Mouse (Mus musculus): Measurements from ENCODE around the gene Faf1. TPM values are rescaled to one million over a fixed set of nuclear protein-coding genes. Genes with fewer than 3 reads are reported as not detected.

Gene Faf1
- polyA plus RNA-seq, 1 experiment from 2014 or later: 14.5 TPM

DNA sequence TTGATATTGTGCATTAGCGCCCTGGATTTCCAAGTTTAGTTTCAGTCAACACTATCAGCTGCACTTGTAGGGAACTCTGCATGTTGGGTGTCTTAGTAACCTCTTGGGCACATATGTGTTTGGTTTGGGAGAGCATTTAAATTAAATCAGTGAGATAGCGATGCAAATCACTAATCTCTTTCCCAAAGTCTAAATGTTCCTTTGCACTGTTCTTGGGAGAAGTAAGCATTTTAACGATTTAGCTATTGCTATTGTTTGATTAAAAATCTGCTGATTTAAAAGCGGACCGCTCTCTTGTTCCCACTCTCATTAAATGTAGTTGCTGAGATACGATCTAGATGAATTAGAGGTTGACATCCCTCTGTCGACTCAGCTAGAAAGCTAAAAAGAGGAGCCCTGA, 183.0 kb downstream of the Faf1 start:
- H3K4me3 ChIP-seq (replicated peaks): no peak overlapping the region
- H3K36me3 ChIP-seq (replicated peaks): no peaks in the 10 kb centered on the region
- no peaks in the 10 kb centered on the region for H3K27me3 ChIP-seq
- 78% methylated on average over 7 of the region's 7 CpGs for WGBS (ENCODE audit: insufficient replicate concordance)
- ATAC-seq (ENCODE audit: insufficient read depth): no peak
- H3K27ac ChIP-seq (replicated peaks): no peak overlapping the region
- H3K4me2 ChIP-seq: no peak overlapping the region
- H3K9me3 ChIP-seq (replicated peaks): no peaks in the 10 kb centered on the region
- no peaks in the 10 kb centered on the region for H3K4me1 ChIP-seq (replicated peaks)
- H3K9ac ChIP-seq: no peak overlapping the region

DNA sequence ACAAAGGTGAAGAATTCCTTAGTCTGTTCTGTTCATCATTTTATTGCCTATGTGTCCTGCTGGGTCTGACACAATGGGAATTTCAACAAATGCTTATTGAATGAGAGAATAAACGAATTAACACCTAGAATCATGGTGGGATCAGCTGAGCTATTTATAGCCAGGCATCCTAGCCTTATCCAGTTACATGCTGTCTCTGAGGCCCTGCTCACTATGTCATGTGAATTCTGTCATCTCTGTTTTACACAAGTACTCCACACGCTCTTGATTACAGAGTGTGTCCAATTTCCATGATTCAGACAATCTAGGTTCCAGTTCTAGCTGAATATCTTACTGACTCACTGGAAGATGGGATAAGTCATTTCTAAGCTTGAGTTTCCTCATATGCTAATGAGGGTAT, 183.9 kb downstream of the Faf1 start:
- H3K4me1 ChIP-seq (replicated peaks): no peaks in the 10 kb centered on the region
- WGBS (ENCODE audit: insufficient replicate concordance): 76% methylated on average over 2 of the region's 2 CpGs
- H3K9me3 ChIP-seq (replicated peaks): no peaks in the 10 kb centered on the region
- no peaks in the 10 kb centered on the region for H3K27me3 ChIP-seq
- no peak overlapping the region for H3K9ac ChIP-seq
- H3K4me2 ChIP-seq: no peak overlapping the region
- ATAC-seq (ENCODE audit: insufficient read depth): no peak
- H3K4me3 ChIP-seq (replicated peaks): no peak overlapping the region
- no peak overlapping the region for H3K27ac ChIP-seq (replicated peaks)
- no peaks in the 10 kb centered on the region for H3K36me3 ChIP-seq (replicated peaks)

DNA sequence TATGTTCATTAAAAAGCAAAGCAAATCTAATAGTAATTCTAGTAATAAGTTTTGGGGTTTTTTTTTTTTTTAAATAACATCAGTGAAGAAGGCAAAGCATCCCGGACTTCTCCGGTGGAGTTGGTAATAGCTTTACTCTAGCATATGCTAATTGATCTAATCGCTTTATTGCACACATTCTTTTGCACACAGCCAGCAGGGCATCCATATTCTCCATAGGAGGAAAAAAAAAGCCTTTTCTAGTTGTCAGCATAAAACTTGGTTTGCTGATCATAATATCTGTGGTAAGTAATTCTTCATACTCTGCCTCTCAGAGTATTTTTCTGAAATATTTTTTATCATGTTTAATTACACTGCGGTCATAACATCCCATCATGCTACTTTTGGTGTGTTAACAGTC, 185.9 kb downstream of the Faf1 start:
- H3K9me3 ChIP-seq (replicated peaks): no peaks in the 10 kb centered on the region
- ATAC-seq (ENCODE audit: insufficient read depth): no peak
- 86% methylated on average over 4 of the region's 4 CpGs for WGBS (ENCODE audit: insufficient replicate concordance)

DNA sequence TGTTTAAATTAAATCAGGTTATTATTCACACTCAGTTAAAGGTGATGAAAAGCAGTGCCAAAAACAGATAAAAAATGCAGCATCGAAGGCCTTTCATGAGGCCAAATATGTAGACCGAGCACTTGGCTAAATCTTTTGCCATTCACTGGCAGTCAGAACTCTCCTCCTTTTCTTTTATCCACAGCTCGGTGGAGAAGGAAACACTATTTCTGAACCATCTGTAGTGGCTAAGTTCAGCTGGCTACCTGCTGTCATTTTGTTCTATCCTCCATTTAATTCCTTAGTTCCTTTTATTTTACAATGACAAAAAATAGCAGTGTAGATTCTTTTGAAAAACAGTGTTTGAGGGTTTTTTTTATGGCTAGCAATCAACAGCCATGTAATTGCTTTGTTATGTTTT, 186.6 kb downstream of the Faf1 start:
- H3K4me2 ChIP-seq: no peak overlapping the region
- H3K4me3 ChIP-seq (replicated peaks): no peak overlapping the region
- no peaks in the 10 kb centered on the region for H3K36me3 ChIP-seq (replicated peaks)
- WGBS (ENCODE audit: insufficient replicate concordance): 83% methylated on average over 3 of the region's 3 CpGs
- no peak for ATAC-seq (ENCODE audit: insufficient read depth)
- H3K9ac ChIP-seq: no peak overlapping the region
- no peaks in the 10 kb centered on the region for H3K4me1 ChIP-seq (replicated peaks)
- no peaks in the 10 kb centered on the region for H3K27me3 ChIP-seq
- no peaks in the 10 kb centered on the region for H3K9me3 ChIP-seq (replicated peaks)
- no peak overlapping the region for H3K27ac ChIP-seq (replicated peaks)

More for the DNA sequence above, 185.9 kb downstream of the Faf1 start:
- Histone ChIP-seq H3K4me1 (replicated peaks) (no peaks in the 10 kb centered on the region), H3K27ac (replicated peaks) (no peak overlapping the region), H3K36me3 (replicated peaks) (no peaks in the 10 kb centered on the region), H3K4me2 (no peak overlapping the region), H3K27me3 (no peaks in the 10 kb centered on the region), H3K9ac (no peak overlapping the region), H3K4me3 (replicated peaks) (no peak overlapping the region)

DNA sequence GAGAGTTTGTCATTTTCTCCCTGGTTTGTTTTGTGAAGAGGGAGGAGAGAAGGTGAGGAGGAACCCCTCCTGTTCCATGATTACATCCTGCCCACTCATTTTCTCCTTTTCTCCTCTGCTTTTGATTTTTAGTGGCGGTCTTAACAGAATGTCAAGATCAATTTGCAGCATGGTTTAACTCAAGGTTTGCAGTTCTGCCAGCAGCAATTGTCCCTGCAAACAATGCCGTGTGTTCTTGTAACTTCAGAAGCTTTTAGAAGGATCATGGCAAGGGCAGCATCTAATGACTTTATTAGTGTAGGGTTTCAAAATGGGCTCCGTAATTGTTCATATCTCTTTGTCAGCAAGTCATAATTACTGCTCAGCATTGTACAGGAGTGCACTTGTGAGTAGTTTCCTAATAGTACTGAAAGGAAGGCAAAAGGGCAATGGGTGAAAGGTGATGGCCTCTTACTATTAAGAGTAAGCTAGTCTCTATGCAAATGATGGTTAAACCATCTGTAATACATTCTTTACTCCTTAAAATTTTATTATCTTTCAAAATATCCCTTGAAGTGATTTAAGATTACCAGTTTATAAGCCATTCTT, 192.6 kb downstream of the Faf1 start:
- H3K9me3 ChIP-seq (replicated peaks): no peaks in the 10 kb centered on the region
- H3K27me3 ChIP-seq: no peaks in the 10 kb centered on the region
- no peak overlapping the region for H3K9ac ChIP-seq
- no peak overlapping the region for H3K27ac ChIP-seq (replicated peaks)
- no peaks in the 10 kb centered on the region; the same call in 1 of the 2 replicates for H3K36me3 ChIP-seq (replicated peaks)
- H3K4me2 ChIP-seq: no peak overlapping the region
- H3K4me3 ChIP-seq (replicated peaks): no peak overlapping the region
- WGBS (ENCODE audit: insufficient replicate concordance): 76% methylated on average over 3 of the region's 3 CpGs
- ATAC-seq (ENCODE audit: insufficient read depth): no peak
- no peaks in the 10 kb centered on the region for H3K4me1 ChIP-seq (replicated peaks)

DNA sequence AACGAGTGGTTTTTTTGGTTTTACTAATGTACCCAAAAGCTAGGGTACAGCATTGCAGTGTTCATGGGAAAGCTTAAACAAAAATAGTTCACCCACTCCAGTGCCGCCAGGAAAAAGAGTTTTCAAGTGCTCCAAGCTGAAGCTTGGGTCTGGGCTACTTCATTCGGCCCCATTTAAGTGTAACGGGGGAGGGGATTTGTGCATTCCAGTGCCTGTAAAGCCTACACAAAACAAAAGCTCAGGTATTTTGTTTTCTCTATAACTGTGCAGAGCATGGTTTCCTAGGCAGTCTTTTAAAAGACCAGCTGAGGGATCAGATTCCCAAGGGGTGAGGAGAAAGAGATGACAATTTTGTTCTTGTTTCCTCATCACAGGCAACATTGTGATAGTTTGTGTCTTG, 207.9 kb downstream of the Faf1 start:
- 80% methylated on average over 4 of the region's 4 CpGs for WGBS (ENCODE audit: insufficient replicate concordance)
- H3K9me3 ChIP-seq (replicated peaks): no peaks in the 10 kb centered on the region
- no peak overlapping the region for H3K4me2 ChIP-seq
- H3K9ac ChIP-seq: no peak overlapping the region
- ATAC-seq (ENCODE audit: insufficient read depth): no peak
- no peaks in the 10 kb centered on the region for H3K27me3 ChIP-seq
- H3K27ac ChIP-seq (replicated peaks): no peak overlapping the region
- no peak overlapping the region for H3K4me3 ChIP-seq (replicated peaks)
- no peaks in the 10 kb centered on the region for H3K4me1 ChIP-seq (replicated peaks)
- H3K36me3 ChIP-seq (replicated peaks): 0 out of 2 replicates have a peak, but pooled peaks cover 4% of the 10 kb centered on the region

DNA sequence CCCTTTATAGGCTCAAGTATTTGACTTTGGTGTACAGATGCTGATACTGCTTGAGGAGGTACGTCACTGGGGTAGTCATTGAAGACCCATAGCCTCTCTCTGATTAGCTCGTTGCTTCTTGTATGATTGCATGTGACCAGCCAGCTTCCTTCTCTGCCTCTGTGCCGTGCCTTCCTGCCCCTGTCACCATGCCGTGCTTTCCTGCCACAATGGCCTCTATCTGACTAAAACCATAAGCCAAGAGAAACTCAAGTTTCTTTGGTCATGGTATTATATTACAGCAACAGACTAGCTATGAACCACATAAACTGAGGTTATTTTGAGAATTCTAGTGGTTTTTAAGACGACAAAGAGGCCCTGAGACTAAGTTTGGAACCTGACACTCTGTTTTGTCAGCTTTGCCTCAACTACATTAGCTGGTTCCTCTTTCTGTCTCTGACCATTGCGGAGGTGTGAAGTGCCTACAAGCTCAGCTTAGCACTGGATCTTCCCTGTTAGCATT, 211.5 kb downstream of the Faf1 start:
- Histone ChIP-seq H3K36me3 (replicated peaks) (0 out of 2 replicates have a peak, but pooled peaks cover 14% of the 10 kb centered on the region), H3K4me1 (replicated peaks) (no peaks in the 10 kb centered on the region), H3K4me3 (replicated peaks) (no peak overlapping the region), H3K4me2 (no peak overlapping the region), H3K9ac (no peak overlapping the region), H3K27me3 (no peaks in the 10 kb centered on the region), H3K27ac (replicated peaks) (no peak overlapping the region), H3K9me3 (replicated peaks) (no peaks in the 10 kb centered on the region)
- WGBS (ENCODE audit: insufficient replicate concordance): 68% methylated on average over 6 of the region's 6 CpGs
- no peak for ATAC-seq (ENCODE audit: insufficient read depth)

DNA sequence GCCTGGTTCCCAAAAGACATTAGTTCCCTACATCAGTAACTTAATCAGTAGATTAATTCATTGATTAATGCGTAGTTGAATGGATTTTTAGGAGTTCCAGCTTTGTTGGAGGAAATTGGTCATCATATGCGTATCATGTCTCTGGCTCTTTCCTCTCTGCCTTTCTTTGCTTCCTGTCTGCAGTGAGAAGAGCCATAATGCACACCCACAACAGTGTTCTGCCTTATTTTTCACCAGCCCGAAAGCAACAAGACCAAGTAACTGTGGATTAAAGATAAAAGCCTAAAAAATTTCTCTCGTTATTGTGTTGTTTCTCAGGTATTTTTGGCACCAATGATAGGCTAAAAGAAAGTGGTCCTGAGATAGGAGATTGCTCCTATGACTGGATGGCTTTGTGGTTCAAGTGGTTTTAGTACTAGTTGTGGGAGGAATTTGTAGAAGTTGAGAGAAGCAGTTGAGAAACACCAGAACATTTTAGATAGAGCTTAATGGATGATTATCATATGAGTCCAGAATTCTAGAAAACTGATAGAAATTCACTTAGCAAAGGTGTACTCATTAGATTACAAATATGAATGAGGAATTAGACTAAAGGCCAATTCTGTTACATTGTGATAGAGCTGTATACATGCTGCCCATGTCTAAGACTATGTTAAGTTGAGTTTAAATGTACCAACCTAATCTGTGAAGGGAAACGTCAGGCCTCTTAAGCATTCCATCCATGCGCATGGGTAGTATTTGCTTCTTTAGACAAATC, 221.6 kb downstream of the Faf1 start:
- Histone ChIP-seq H3K27ac (replicated peaks) (peak overlapping the region; percentile 48; the same call in 1 of the 2 replicates), H3K9me3 (replicated peaks) (no peaks in the 10 kb centered on the region), H3K36me3 (replicated peaks) (peaks cover 15% of the 10 kb centered on the region; the same call in 1 of the 2 replicates), H3K9ac (no peak overlapping the region), H3K27me3 (no peaks in the 10 kb centered on the region), H3K4me3 (replicated peaks) (no peak overlapping the region), H3K4me1 (replicated peaks) (peaks cover 9% of the 10 kb centered on the region), H3K4me2 (no peak overlapping the region)
- ATAC-seq (ENCODE audit: insufficient read depth): peak; percentile 87
- 44% methylated on average over 6 of the region's 6 CpGs for WGBS (ENCODE audit: insufficient replicate concordance)

DNA sequence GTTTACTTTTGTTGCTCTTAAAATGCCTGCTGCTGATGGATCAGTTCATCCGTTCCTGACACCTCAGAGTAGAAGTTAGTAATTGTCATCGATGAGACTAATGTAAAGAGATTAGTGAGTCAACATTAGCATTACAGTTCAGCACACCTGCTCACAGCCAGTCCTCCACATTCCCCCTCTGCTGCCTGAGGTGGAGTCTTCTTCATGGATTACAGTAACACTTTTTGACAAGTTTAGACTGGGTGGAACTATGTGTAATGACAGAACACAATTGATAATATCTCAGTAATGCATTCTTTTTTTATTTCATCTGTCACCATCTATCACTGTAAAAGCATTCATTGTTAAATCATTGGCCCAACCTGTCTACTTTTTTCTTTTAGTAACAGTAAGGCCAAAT, 224.7 kb downstream of the Faf1 start:
- H3K27me3 ChIP-seq: no peaks in the 10 kb centered on the region
- H3K9me3 ChIP-seq (replicated peaks): no peaks in the 10 kb centered on the region
- 77% methylated on average over 2 of the region's 2 CpGs for WGBS (ENCODE audit: insufficient replicate concordance)
- H3K36me3 ChIP-seq (replicated peaks): 0 out of 2 replicates have a peak, but pooled peaks cover 8% of the 10 kb centered on the region
- no peak overlapping the region for H3K4me2 ChIP-seq
- ATAC-seq (ENCODE audit: insufficient read depth): no peak
- H3K27ac ChIP-seq (replicated peaks): no peak overlapping the region
- no peak overlapping the region for H3K4me3 ChIP-seq (replicated peaks)
- H3K4me1 ChIP-seq (replicated peaks): peaks cover 9% of the 10 kb centered on the region
- H3K9ac ChIP-seq: no peak overlapping the region

DNA sequence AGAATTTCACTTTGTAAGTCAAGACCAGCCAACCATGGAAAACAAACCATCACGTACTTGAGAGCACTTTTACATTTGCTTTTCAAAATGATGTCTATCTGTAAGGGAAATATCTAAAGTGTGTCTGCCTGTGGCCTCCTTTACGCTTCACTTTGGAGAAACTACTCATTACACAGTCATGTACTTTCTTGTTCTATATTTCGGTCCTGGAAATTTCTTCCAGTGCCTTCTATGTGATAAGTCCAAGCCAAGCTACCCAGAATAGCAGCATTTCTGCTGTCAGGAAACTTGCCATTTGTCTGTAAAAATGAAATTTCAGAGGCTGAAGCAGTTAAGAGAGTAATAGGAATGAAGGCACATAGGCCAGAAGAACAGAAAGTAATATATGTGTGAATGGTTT, 228.1 kb downstream of the Faf1 start:
- Histone ChIP-seq H3K4me2 (no peak overlapping the region), H3K4me3 (replicated peaks) (no peak overlapping the region), H3K9ac (no peak overlapping the region), H3K9me3 (replicated peaks) (no peaks in the 10 kb centered on the region), H3K4me1 (replicated peaks) (no peaks in the 10 kb centered on the region), H3K36me3 (replicated peaks) (0 out of 2 replicates have a peak, but pooled peaks cover 8% of the 10 kb centered on the region), H3K27ac (replicated peaks) (no peak overlapping the region), H3K27me3 (no peaks in the 10 kb centered on the region)
- WGBS (ENCODE audit: insufficient replicate concordance): 83% methylated on average over 3 of the region's 3 CpGs
- ATAC-seq (ENCODE audit: insufficient read depth): no peak

DNA sequence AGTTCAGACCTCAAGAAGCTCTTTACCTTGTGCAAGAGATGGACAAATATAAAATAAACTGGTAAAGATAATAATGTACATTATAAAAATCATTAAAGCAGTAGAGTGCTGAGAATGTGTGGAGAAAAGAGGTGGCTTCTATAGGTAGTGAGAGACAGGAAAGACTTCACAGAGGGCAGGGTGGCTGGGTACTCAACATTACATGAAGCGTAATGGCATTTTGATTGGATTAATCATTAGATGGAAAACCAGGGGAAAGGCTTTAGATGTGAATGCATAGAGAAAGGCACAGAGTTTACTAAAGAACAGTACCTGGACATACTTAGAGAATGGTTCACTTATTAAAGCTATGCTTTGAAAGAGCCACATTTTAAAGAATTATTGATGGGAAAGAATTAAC, 252.7 kb downstream of the Faf1 start:
- 90% methylated on average over 1 of the region's 1 CpGs for WGBS (ENCODE audit: insufficient replicate concordance)
- Histone ChIP-seq H3K9ac (no peak overlapping the region), H3K27ac (replicated peaks) (no peak overlapping the region), H3K4me3 (replicated peaks) (no peak overlapping the region), H3K27me3 (no peaks in the 10 kb centered on the region), H3K9me3 (replicated peaks) (no peaks in the 10 kb centered on the region), H3K36me3 (replicated peaks) (no peaks in the 10 kb centered on the region), H3K4me1 (replicated peaks) (no peaks in the 10 kb centered on the region), H3K4me2 (no peak overlapping the region)
- no peak for ATAC-seq (ENCODE audit: insufficient read depth)
